Mouse (Mus musculus): Measurements from ENCODE around the gene Gm17359.
"Not testable (repeated sequence)": the region's sequence is repeated elsewhere in the genome, so short reads cannot be mapped to it uniquely, and the experiment has no call there.

The Gm17359 gene

DNA sequence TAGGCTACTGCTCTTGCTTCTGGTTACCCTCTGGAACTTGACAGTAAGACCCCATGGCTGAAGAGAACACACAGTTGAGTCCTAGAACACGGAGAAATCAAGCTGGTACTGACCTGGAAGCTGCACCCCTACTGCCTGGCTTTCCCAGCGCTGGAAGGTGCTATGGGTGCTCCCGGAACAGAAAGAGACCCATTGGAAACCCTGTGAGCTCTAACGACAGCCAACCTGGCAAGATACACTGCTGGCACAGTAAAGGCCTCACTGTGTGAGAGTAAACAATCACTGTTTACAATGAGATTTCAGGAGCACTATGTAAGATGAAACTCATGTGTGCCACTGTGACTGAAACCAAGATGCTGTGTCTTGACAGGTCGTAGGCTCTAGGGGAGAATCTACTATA is 78.6 kb downstream of the Gm17359 start:
- DNase-seq (ENCODE audit: low read depth, low spot score), result no peak

- no peak for DNase-seq (ENCODE audit: low read depth, low spot score)
Measured at GRCm38 (mm10) chr3:79415929-79416328, 79.5 kb downstream of the Gm17359 start.

DNA sequence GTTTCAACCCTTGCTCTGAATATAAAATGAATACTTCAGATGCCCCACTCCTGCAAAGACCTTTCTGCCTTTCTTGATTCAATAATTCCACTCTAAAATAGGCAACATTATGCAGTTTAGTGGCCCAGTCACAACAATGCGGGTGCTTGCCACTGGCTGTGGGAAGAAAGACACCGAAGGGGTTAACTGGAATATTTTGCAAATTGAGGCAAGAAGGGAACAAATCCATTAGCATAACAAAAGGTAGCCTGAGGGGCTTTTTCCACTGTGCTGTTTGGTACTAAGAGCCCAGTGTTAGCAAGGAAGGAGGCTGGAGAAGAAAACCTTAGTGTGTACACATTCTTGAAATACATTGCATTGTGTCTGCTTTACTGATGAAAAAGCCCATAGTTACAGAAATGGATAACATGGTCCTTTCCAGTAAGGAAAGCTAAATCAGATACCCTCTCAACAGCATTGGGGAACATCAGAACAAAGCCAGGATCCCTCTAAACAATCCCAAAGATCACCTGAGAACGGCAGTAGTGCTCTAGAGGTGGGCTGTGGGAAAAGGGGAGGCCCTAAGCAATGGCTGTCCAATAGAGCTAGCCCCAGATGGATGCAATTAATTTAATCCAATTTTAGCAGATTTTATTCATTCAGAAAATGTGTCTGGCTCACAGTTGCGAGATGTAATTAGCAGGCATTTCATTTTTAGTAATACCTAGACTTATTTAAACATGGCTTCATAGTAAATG is 80.7 kb downstream of the Gm17359 start:
- DNase-seq (ENCODE audit: low read depth, low spot score), result no peak

GRCm38 (mm10) chr3:79418921-79419320 is 82.5 kb downstream of the Gm17359 start:
- DNase-seq (ENCODE audit: low read depth, low spot score), result no peak

- peak; percentile 57 for DNase-seq (ENCODE audit: low read depth, low spot score)
Measured at GRCm38 (mm10) chr3:79425441-79425840, 89.0 kb downstream of the Gm17359 start.

DNA sequence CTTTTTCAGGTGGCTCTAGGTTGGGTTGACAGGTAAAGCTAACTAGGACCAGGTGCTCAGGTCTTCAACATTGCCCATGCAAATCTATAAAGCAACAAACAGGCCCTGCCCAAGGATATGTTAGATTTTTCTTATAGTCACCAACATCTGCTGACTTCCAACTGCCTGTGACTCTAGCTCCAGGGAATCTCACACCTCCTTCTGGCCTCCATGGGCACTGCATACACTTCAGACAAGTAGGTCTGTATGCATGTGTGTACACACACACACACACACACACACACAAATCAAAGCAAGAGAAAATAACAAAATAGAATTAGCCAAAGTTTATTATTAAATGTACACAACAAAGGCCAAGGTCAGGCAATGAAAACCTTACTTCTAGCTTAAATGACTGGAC is 97.1 kb downstream of the Gm17359 start:
- DNase-seq (ENCODE audit: low read depth, low spot score), result no peak

- DNase-seq (ENCODE audit: low read depth, low spot score), result no peak
Measured at GRCm38 (mm10) chr3:79434436-79434835, 98.0 kb downstream of the Gm17359 start.

DNA sequence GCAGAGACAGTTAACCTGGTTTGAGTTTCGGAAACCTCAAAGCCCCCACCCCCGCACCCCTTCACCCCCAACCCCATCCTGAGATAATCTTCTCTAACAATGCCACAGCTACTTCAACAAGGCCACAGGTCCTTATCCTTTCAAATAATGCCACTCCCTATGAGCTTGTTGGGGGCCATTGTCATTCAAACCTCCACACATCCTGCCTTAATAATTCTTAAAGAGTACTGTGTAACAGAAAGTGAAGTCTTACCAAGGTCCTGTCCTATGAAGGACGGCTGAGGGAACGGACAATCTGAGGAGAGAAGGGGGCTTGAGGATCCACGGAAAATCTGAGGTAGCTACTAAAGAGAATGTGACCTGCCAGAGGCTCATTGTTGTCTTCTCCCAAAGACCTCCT is 98.5 kb downstream of the Gm17359 start:
- no peak for DNase-seq (ENCODE audit: low read depth, low spot score)

- peak; percentile 95 for DNase-seq (ENCODE audit: low read depth, low spot score)
Measured at GRCm38 (mm10) chr3:79436186-79436585, 99.7 kb downstream of the Gm17359 start.

GRCm38 (mm10) chr3:79438276-79438675 is 101.8 kb downstream of the Gm17359 start:
- no peak for DNase-seq (ENCODE audit: low read depth, low spot score)

- peak; percentile 69 for DNase-seq (ENCODE audit: low read depth, low spot score)
Measured at GRCm38 (mm10) chr3:79440976-79441491, 104.6 kb downstream of the Gm17359 start.

DNA sequence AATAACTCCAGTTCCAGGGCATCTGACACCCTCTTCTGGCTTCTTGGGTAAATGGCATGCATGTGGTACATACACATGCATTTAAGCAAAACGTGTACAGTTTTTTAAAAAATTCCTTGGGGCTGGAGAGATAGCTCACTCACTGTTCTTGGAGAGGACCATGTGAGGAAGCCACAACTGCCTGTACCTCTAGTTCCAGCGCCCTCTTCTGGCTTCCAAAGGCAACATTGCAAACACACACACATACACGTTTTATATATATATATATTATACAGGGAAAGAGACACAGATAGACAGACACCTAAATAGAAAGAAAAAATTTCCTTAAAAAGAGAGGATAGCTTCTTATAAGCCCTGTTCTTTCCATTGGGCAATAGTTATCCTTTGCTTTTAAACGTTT is 107.4 kb downstream of the Gm17359 start:
- no peak for DNase-seq (ENCODE audit: low read depth, low spot score)

DNA sequence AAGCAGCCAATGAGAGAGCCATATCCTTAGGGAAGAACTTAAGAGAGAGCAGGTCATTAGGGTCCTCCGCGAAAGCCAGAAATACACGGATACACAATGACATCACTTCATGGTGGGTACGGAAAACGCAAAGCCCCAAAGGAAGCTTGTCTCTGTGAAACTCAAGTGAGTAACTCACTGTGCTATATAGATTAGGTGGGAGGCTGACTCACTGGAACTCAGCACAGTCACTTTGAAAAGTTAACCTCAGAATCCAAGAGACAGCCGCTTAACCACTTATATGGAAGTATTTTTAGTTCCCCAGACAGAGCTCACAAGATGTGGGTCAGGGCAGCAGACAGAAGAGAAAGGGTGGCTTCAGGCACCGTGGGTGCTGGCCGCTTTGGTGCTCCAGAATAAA is 108.6 kb downstream of the Gm17359 start:
- no peak for DNase-seq (ENCODE audit: low read depth, low spot score)

DNA sequence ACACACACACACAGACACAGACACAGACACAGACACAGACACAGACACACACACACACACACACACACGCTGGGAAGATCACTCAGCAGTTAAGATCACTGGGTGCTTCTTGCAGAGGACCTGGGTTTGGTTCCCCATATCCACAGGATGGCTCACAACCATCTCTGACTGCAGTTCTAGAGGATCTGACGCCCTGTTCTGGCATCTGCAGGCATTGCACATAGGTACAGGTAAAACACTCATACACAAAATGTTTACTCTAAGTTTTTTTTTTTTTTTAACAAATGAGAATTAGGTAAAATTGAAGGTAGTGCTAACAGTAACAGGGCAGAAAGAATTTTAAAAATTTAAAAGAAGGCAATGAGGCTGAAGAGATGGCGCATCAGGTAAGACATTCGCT is 109.7 kb downstream of the Gm17359 start:
- no peak for DNase-seq (ENCODE audit: low read depth, low spot score)

DNA sequence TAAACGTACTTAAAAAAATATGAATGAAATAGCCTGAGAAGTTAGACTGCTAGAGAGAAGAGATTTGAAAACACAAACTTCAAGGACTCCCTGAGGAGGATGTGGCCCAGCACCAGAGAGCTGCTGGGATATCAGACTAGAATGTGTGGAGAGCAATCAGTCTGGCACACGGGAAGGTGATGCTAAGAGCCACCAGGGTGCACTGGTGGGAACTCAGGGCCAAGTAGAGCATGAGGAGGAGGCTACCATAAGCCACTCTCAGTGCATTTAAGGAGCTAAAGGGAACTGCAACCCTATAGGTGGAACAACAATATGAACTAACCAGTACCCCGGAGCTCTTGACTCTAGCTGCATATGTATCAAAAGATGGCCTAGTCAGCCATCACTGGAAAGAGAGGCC is 110.2 kb downstream of the Gm17359 start:
- not testable (repeated sequence) for DNase-seq (ENCODE audit: low read depth, low spot score)

- DNase-seq (ENCODE audit: low read depth, low spot score), result no peak
Measured at GRCm38 (mm10) chr3:79448421-79448820, 112.0 kb downstream of the Gm17359 start.

GRCm38 (mm10) chr3:79449361-79449760 is 112.9 kb downstream of the Gm17359 start:
- DNase-seq (ENCODE audit: low read depth, low spot score), result no peak

DNA sequence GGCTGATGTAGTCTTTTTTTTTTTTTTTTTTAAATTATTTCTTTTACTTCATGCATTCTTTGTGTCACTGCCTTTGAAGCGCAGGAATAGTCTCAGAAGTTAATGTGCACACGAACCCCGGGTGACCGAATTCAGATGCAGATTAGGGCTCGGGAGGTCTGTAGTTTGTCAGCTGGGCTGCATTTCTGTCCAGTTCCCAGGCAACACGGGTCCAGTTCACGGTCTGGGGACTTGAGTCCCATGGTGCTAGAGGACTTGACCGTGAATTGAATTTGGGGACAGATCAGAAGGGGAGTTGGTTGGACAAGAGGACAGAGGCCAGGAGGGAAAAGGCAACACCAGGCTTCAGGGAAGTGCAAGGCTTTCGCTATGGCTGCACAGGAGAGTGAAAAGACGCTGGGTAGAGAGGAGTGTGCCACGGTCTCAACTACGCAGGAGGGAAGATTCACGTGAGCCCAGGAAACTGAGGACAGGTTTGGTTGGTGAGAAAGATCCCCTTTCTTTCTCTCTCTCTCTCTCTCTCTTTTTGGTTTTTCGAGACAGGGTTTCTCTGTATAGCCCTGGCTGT is 116.3 kb downstream of the Gm17359 start:
- no peak for DNase-seq (ENCODE audit: low read depth, low spot score)

- DNase-seq (ENCODE audit: low read depth, low spot score), result no peak
Measured at GRCm38 (mm10) chr3:79455761-79456160, 119.3 kb downstream of the Gm17359 start.

- DNase-seq (ENCODE audit: low read depth, low spot score), result no peak
Measured at GRCm38 (mm10) chr3:79458651-79459275, 122.3 kb downstream of the Gm17359 start.

DNA sequence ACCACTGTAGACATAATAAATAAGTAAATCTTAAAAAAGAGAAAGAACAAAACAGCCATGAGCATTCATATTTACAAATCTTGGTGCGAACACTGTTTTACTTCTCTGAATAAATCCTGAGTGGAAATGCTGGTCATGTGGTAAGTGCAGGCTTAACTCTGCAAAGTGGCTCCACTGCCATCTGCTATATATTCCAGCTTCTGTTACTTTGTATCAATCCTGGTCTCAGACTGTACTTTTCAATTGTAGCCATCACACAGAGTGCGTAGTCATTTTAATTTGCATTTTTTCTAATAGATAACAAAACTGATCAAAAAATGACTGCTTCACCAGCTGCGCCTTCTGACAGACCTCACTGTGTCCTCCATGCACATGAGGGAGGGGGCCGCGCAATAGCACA is 133.0 kb downstream of the Gm17359 start:
- DNase-seq (ENCODE audit: low read depth, low spot score), result no peak

DNA sequence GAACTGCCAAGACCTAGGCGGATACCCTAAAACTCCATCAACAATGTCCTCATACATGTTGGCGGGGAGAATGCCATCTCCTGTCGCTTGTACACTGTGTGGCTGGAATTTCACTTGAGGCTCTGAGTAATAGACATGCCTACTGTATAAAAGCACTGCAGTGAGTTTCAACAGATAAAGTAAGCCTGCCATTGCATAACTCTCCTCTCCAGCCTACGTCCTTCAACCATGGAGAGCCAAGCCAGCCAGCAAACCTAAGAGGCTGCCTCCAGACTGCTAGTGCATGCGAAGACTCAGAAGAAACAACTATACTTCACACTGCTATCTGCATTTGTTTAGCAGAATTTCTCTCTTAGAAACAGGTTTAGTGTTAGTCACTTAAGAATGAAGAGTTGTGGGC is 135.9 kb downstream of the Gm17359 start:
- peak; percentile 47 for DNase-seq (ENCODE audit: low read depth, low spot score)

DNA sequence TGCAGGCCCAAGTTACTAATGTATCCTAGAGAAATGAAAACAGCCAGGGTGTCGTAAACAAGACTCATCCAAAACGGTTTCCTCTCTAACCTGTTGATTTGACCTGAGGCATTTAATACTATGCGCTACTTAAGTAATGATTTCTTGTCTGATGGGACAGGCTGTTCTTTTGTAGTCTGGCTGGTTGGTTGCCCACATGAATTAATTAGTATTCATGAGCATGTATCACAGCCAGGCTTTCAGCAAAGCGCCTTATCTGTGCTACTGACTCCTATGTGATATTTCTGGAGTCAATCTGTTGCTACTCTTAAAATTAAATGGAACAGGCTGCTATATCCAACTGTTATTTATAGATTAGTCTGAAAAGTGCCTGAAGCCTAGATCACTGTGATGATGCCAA is 138.4 kb downstream of the Gm17359 start:
- DNase-seq (ENCODE audit: low read depth, low spot score), result peak; percentile 83

Measured in telencephalon, adult 2 months (tissue).